Mouse (Mus musculus) retina, postnatal 7 days (tissue): ENCODE results near the gene BC017158.
"Not testable (repeated sequence)": the region's sequence is repeated elsewhere in the genome, so short reads cannot be mapped to it uniquely, and the experiment has no call there.

Source experiments
- DNase-seq: peaks from one replicate; pipeline ENCODE4 v3.0.0-alpha.2; 2012; ENCODE audit warnings: low read depth, low spot score

Gene BC017158

GRCm38 (mm10) chr7:128297617-128298480 is at the start of gene BC017158:
BC017158 (minus strand) TSS chr7:128298170.
- DNase-seq: peak; percentile 67

GRCm38 (mm10) chr7:128346991-128347390 is 49.0 kb upstream of the BC017158 start:
- DNase-seq: no peak

- no peak for DNase-seq
Measured at GRCm38 (mm10) chr7:128346522-128346921, 48.6 kb upstream of the BC017158 start.

GRCm38 (mm10) chr7:128345691-128346090 is 47.7 kb upstream of the BC017158 start:
- no peak for DNase-seq

- DNase-seq: peak; percentile 58
Measured at GRCm38 (mm10) chr7:128344928-128345653, 47.1 kb upstream of the BC017158 start.

- DNase-seq: no peak
Measured at GRCm38 (mm10) chr7:128344488-128344887, 46.5 kb upstream of the BC017158 start.

GRCm38 (mm10) chr7:128342691-128343090 is 44.7 kb upstream of the BC017158 start:
- not testable (repeated sequence) for DNase-seq

GRCm38 (mm10) chr7:128340321-128340720 is 42.4 kb upstream of the BC017158 start:
- DNase-seq: not testable (repeated sequence)

- no peak for DNase-seq
Measured at GRCm38 (mm10) chr7:128332896-128333295, 34.9 kb upstream of the BC017158 start.

- DNase-seq: no peak
Measured at GRCm38 (mm10) chr7:128330981-128331380, 33.0 kb upstream of the BC017158 start.

GRCm38 (mm10) chr7:128324977-128325376 is 27.0 kb upstream of the BC017158 start:
- no peak for DNase-seq

GRCm38 (mm10) chr7:128321260-128321659 is 23.3 kb upstream of the BC017158 start:
- DNase-seq: no peak

GRCm38 (mm10) chr7:128320219-128320816 is 22.3 kb upstream of the BC017158 start:
- DNase-seq: no peak

- DNase-seq: no peak
Measured at GRCm38 (mm10) chr7:128319140-128319539, 21.2 kb upstream of the BC017158 start.

- DNase-seq: peak; percentile 37
Measured at GRCm38 (mm10) chr7:128317011-128317410, 19.0 kb upstream of the BC017158 start.

GRCm38 (mm10) chr7:128314491-128314890 is 16.5 kb upstream of the BC017158 start:
- peak; percentile 72 for DNase-seq

- DNase-seq: no peak
Measured at GRCm38 (mm10) chr7:128313601-128314000, 15.6 kb upstream of the BC017158 start.

GRCm38 (mm10) chr7:128312375-128313059 is 14.5 kb upstream of the BC017158 start:
- DNase-seq: no peak

GRCm38 (mm10) chr7:128311811-128312210 is 13.8 kb upstream of the BC017158 start:
- no peak for DNase-seq

- DNase-seq: no peak
Measured at GRCm38 (mm10) chr7:128311263-128311662, 13.3 kb upstream of the BC017158 start.

GRCm38 (mm10) chr7:128310229-128310688 is 12.3 kb upstream of the BC017158 start:
- no peak for DNase-seq
